Mouse (Mus musculus) brown adipose tissue, adult 24 weeks (tissue): Measurements from ENCODE around the gene Birc3. TPM values are rescaled to one million over a fixed set of nuclear protein-coding genes. Genes with fewer than 3 reads are reported as not detected.

ENCODE experiments used
- H3K27ac ChIP-seq: fragments of 200-500 bp; replicated peaks from 2 replicates; pipeline ENCODE4 v1.5.1; 2012; ENCODE audit warnings: low read depth, mild to moderate bottlenecking, low read length
- H3K4me1 ChIP-seq: fragments of 200-500 bp; 2 replicates; pipeline ENCODE4 v1.6.1; 2012; ENCODE audit warnings: low read length, mixed read lengths; ENCODE audit not compliant: control insufficient read depth, insufficient read depth, insufficient read length
- H3K4me3 ChIP-seq: fragments of 200-500 bp; 2 replicates; pipeline ENCODE4 v1.5.1; 2012; ENCODE audit warnings: low read depth, mild to moderate bottlenecking, low read length, moderate library complexity; ENCODE audit not compliant: insufficient read depth
- polyA plus RNA-seq: library from polyadenylated mRNA; stranded (reverse); fragments of >200 nt; gene quantifications from 2 replicates; pipeline ENCODE4 v1.2.4, GENCODE M21; 2012; ENCODE audit not compliant: missing spikeins, insufficient read depth, insufficient read length

The Birc3 gene
- polyA plus RNA-seq, 1 experiment: 12.6 TPM

- H3K27ac ChIP-seq: no peak overlapping the region
- H3K4me3 ChIP-seq: no peak overlapping the region
- H3K4me1 ChIP-seq: no peaks in the 10 kb centered on the region
These were observed 24.8 kb downstream of the Birc3 start for GRCm38 (mm10) chr9:7848191-7848590.

GRCm38 (mm10) chr9:7846667-7847199, 26.3 kb downstream of the Birc3 start:
- Histone ChIP-seq H3K4me3 (no peak overlapping the region), H3K27ac (no peak overlapping the region), H3K4me1 (no peaks in the 10 kb centered on the region)

- Histone ChIP-seq H3K4me3 (no peak overlapping the region), H3K27ac (no peak overlapping the region), H3K4me1 (no peaks in the 10 kb centered on the region)
These were observed 27.6 kb downstream of the Birc3 start for GRCm38 (mm10) chr9:7845216-7845895.

GRCm38 (mm10) chr9:7841221-7841620, 31.8 kb downstream of the Birc3 start:
- no peaks in the 10 kb centered on the region for H3K4me1 ChIP-seq
- no peak overlapping the region for H3K4me3 ChIP-seq
- no peak overlapping the region for H3K27ac ChIP-seq

- H3K4me3 ChIP-seq: peak overlapping the region; percentile 80
- peaks cover 10% of the 10 kb centered on the region for H3K4me1 ChIP-seq
- peak overlapping the region; percentile 91 for H3K27ac ChIP-seq
These were observed 35.1 kb downstream of the Birc3 start for GRCm38 (mm10) chr9:7837806-7838440.

- peak within 1 kb of the TSS; percentile 92 for H3K27ac ChIP-seq
- peak within 1 kb of the TSS; percentile 85 for H3K4me3 ChIP-seq
- H3K4me1 ChIP-seq: peaks cover 13% of the 10 kb centered on the region
These were observed 35.8 kb downstream of the Birc3 start, which contains the start of gene Birc2 for GRCm38 (mm10) chr9:7836905-7837805. Gene Birc2, minus strand, starts transcription at chr9:7837064.

GRCm38 (mm10) chr9:7836331-7836730, 36.7 kb downstream of the Birc3 start:
- Histone ChIP-seq H3K4me3 (peak overlapping the region; percentile 85), H3K4me1 (peaks cover 14% of the 10 kb centered on the region), H3K27ac (peak overlapping the region; percentile 92)

- Histone ChIP-seq H3K27ac (no peak overlapping the region), H3K4me1 (peaks cover 15% of the 10 kb centered on the region), H3K4me3 (no peak overlapping the region)
These were observed 37.7 kb downstream of the Birc3 start for GRCm38 (mm10) chr9:7835302-7835701.

- Histone ChIP-seq H3K4me3 (no peak overlapping the region), H3K27ac (no peak overlapping the region), H3K4me1 (peaks cover 26% of the 10 kb centered on the region)
These were observed 39.6 kb downstream of the Birc3 start for GRCm38 (mm10) chr9:7833421-7833820.

- peaks cover 31% of the 10 kb centered on the region for H3K4me1 ChIP-seq
- H3K4me3 ChIP-seq: peak overlapping the region; percentile 32; the same call in 1 of the 2 replicates
- peak overlapping the region; percentile 51; the same call in 1 of the 2 replicates for H3K27ac ChIP-seq
These were observed 43.2 kb downstream of the Birc3 start for GRCm38 (mm10) chr9:7829531-7830528.

- Histone ChIP-seq H3K4me3 (no peak overlapping the region), H3K27ac (no peak overlapping the region), H3K4me1 (peaks cover 26% of the 10 kb centered on the region)
These were observed 44.3 kb downstream of the Birc3 start for GRCm38 (mm10) chr9:7828706-7829105.

GRCm38 (mm10) chr9:7824916-7825315, 48.1 kb downstream of the Birc3 start:
- Histone ChIP-seq H3K4me1 (peaks cover 12% of the 10 kb centered on the region), H3K27ac (no peak overlapping the region), H3K4me3 (no peak overlapping the region)

GRCm38 (mm10) chr9:7822758-7823157, 50.2 kb downstream of the Birc3 start:
- Histone ChIP-seq H3K4me1 (peaks cover 3% of the 10 kb centered on the region; the same call in 1 of the 2 replicates), H3K4me3 (no peak overlapping the region), H3K27ac (no peak overlapping the region)

- H3K27ac ChIP-seq: no peak overlapping the region
- H3K4me3 ChIP-seq: no peak overlapping the region
- H3K4me1 ChIP-seq: no peaks in the 10 kb centered on the region
These were observed 67.9 kb downstream of the Birc3 start for GRCm38 (mm10) chr9:7805101-7805506.
